Mouse (Mus musculus): Measurements from ENCODE around the gene Rab8a. TPM values are rescaled to one million over a fixed set of nuclear protein-coding genes. Genes with fewer than 3 reads are reported as not detected.

Gene Rab8a
- polyA plus RNA-seq, 1 experiment from 2014 or later, result 57.8 TPM

DNA sequence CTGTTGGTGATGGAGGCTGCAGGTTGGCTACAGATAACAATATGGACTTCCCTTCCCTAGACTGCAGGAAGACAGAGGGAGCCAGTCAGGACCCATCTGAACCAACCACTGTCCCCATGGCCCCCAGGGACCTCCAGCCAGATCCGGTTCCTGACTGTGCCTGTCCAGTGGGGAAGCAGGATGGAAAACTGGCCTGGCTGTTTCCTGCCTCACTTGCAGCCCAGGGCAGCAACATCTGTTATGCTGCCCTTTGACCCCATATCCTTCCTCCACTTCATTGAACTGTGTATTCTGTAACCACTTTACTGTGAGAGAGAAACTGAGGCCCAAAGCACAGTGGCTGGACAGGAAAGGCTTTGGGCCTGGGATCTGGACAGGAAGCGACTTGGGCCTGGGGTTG is 29.7 kb upstream of the Rab8a start:
- Histone ChIP-seq H3K9ac (ENCODE audit: low read length) (no peak overlapping the region), H3K27ac (replicated peaks in 1 of 2; ENCODE audit: control insufficient read depth in 1 of 2, insufficient read depth in 1 of 2, low read depth in 2 of 2, low read length in 2 of 2) (peak overlapping the region; percentile 50 to 63), H3K9me3 (ENCODE audit: control insufficient read depth, low read length) (no peaks in the 10 kb centered on the region), H3K4me3 (ENCODE audit: control insufficient read depth in 1 of 2, insufficient read depth in 1 of 2, low read depth in 1 of 2, low read length in 2 of 2) (no peak overlapping the region), H3K36me3 (ENCODE audit: control insufficient read depth, insufficient read depth, low read length) (no peaks in the 10 kb centered on the region), H3K4me1 (ENCODE audit: control insufficient read depth in 2 of 2, insufficient read depth in 2 of 2, low read length in 2 of 2) (peaks cover 14 to 24% of the 10 kb centered on the region in 2 experiments), H3K27me3 (ENCODE audit: control insufficient read depth, insufficient read depth, low read length) (no peaks in the 10 kb centered on the region), H3K4me2 (ENCODE audit: low read length) (no peak overlapping the region)
- ATAC-seq (ENCODE audit: insufficient number of reproducible peaks, insufficient read depth, low FRiP score, low read depth), result no peak
- WGBS, result 68% methylated on average over 2 of the region's 2 CpGs

DNA sequence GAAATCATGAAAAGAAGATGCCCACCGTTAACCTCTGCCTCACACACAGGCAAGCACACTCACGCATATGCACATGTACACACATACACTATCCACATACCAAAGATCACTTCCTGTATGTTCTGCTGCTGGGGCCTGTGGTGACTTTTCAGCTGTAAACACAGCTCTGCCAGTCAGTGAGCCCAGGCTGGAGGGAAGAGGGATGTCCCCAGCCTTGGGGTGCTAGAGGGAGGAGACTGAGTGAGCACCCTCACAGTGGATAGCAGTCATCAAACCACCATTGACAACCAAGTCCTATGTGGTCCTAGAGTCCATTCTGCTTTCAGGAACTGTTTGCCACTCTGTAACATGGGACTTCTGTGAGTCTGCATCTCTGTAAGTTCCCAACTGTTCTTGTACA is 29.1 kb upstream of the Rab8a start:
- no peak overlapping the region for H3K9ac ChIP-seq (ENCODE audit: low read length)
- WGBS, result 83% methylated on average over 2 of the region's 2 CpGs
- H3K27ac ChIP-seq (replicated peaks in 1 of 2; ENCODE audit: control insufficient read depth in 1 of 2, insufficient read depth in 1 of 2, low read depth in 2 of 2, low read length in 2 of 2), result peak overlapping the region; percentile 50 to 63; a peak in 3 of 4 replicates
- H3K27me3 ChIP-seq (ENCODE audit: control insufficient read depth, insufficient read depth, low read length), result no peaks in the 10 kb centered on the region
- no peak for ATAC-seq (ENCODE audit: insufficient number of reproducible peaks, insufficient read depth, low FRiP score, low read depth)
- H3K9me3 ChIP-seq (ENCODE audit: control insufficient read depth, low read length), result no peaks in the 10 kb centered on the region
- no peaks in the 10 kb centered on the region for H3K36me3 ChIP-seq (ENCODE audit: control insufficient read depth, insufficient read depth, low read length)
- peaks cover 14 to 26% of the 10 kb centered on the region in 2 experiments for H3K4me1 ChIP-seq (ENCODE audit: control insufficient read depth in 2 of 2, insufficient read depth in 2 of 2, low read length in 2 of 2)
- H3K4me2 ChIP-seq (ENCODE audit: low read length), result no peak overlapping the region
- H3K4me3 ChIP-seq (ENCODE audit: control insufficient read depth in 1 of 2, insufficient read depth in 1 of 2, low read depth in 1 of 2, low read length in 2 of 2), result no peak overlapping the region

DNA sequence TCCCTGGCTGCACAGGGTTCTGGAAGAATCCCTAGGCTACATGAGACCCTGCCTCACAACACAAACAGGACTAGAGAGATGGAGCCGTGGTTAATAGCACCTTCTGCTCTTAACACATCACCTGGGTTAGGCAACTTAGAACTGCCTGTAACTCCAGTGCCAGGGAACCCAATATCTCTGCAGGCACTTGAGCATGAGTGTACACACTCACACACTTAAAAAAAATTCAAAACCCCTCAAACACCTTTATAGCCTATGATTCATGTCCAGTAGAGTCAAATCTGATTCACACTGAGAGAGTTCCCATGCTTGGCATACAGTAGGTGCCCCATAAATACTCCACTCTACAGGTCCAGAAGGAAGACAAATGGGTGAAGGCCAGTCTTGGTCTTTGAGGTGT is 28.6 kb upstream of the Rab8a start:
- H3K4me1 ChIP-seq (ENCODE audit: control insufficient read depth in 2 of 2, insufficient read depth in 2 of 2, low read length in 2 of 2), result peaks cover 15 to 31% of the 10 kb centered on the region in 2 experiments
- H3K4me3 ChIP-seq (ENCODE audit: control insufficient read depth in 1 of 2, insufficient read depth in 1 of 2, low read depth in 1 of 2, low read length in 2 of 2), result no peak overlapping the region
- no peak for ATAC-seq (ENCODE audit: insufficient number of reproducible peaks, insufficient read depth, low FRiP score, low read depth)
- no peaks in the 10 kb centered on the region for H3K36me3 ChIP-seq (ENCODE audit: control insufficient read depth, insufficient read depth, low read length)
- no peaks in the 10 kb centered on the region for H3K27me3 ChIP-seq (ENCODE audit: control insufficient read depth, insufficient read depth, low read length)
- 76% methylated on average over 1 of the region's 1 CpGs for WGBS
- H3K4me2 ChIP-seq (ENCODE audit: low read length), result no peak overlapping the region
- H3K9ac ChIP-seq (ENCODE audit: low read length), result no peak overlapping the region
- peak overlapping the region in 1 of 2 experiments; percentile 95; a peak in 2 of 4 replicates for H3K27ac ChIP-seq (replicated peaks in 1 of 2; ENCODE audit: control insufficient read depth in 1 of 2, insufficient read depth in 1 of 2, low read depth in 2 of 2, low read length in 2 of 2)
- H3K9me3 ChIP-seq (ENCODE audit: control insufficient read depth, low read length), result no peaks in the 10 kb centered on the region

DNA sequence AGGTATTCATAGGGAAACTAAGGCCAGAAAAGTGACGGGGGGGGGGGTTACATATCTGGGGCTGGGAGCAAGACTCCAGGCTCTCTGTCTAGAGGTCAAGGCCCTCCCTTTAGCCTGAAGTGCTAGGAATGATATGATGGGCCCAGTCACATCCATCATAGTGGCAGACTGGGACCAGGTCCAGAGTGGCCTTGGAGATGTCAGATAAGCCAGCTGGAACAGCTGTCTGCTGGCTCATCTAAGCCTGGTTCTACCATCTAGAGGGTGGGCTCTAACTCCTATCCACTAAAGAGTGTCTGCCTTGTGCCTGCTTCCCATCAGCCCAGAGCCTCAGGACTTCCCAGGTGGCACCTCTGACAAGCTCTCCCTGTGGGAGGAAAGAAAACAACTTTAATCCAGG is 28.1 kb upstream of the Rab8a start:
- no peak overlapping the region for H3K4me2 ChIP-seq (ENCODE audit: low read length)
- WGBS, result 70% methylated on average over 1 of the region's 1 CpGs
- H3K4me1 ChIP-seq (ENCODE audit: control insufficient read depth in 2 of 2, insufficient read depth in 2 of 2, low read length in 2 of 2), result peaks cover 17 to 36% of the 10 kb centered on the region in 2 experiments
- H3K36me3 ChIP-seq (ENCODE audit: control insufficient read depth, insufficient read depth, low read length), result peaks cover under 1% of the 10 kb centered on the region; the same call in 1 of the 2 replicates
- H3K4me3 ChIP-seq (ENCODE audit: control insufficient read depth in 1 of 2, insufficient read depth in 1 of 2, low read depth in 1 of 2, low read length in 2 of 2), result no peak overlapping the region
- peak overlapping the region; percentile 30; the same call in 1 of the 2 replicates for H3K9ac ChIP-seq (ENCODE audit: low read length)
- no peaks in the 10 kb centered on the region for H3K9me3 ChIP-seq (ENCODE audit: control insufficient read depth, low read length)
- H3K27ac ChIP-seq (replicated peaks in 1 of 2; ENCODE audit: control insufficient read depth in 1 of 2, insufficient read depth in 1 of 2, low read depth in 2 of 2, low read length in 2 of 2), result peak overlapping the region; percentile 46 to 95
- H3K27me3 ChIP-seq (ENCODE audit: control insufficient read depth, insufficient read depth, low read length), result no peaks in the 10 kb centered on the region
- no peak for ATAC-seq (ENCODE audit: insufficient number of reproducible peaks, insufficient read depth, low FRiP score, low read depth)

DNA sequence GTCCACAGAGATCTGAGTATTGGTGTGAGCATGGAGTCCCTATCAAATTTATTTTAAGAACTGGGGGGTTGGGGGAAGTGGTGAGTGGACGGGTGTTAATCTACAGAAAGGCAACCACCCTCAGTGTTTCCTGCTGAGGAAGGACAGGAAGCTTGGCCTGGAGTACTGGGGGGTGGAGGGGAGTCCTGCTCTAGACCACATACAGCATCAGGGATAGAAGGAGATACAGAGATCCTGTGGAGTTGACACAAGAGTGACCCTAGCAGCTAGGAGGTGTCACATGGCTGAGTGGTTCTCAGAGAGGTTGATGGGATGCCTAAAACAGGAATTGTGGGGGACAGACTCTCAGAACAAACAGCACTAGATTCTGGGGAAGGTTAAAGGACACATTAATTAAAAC is 27.5 kb upstream of the Rab8a start:
- WGBS, result 4% methylated on average over 1 of the region's 1 CpGs
- Histone ChIP-seq H3K27me3 (ENCODE audit: control insufficient read depth, insufficient read depth, low read length) (no peaks in the 10 kb centered on the region), H3K4me2 (ENCODE audit: low read length) (0 out of 2 replicates have a peak overlapping the region, but pooled peaks have one; percentile 8), H3K4me1 (ENCODE audit: control insufficient read depth in 2 of 2, insufficient read depth in 2 of 2, low read length in 2 of 2) (peaks cover 19 to 37% of the 10 kb centered on the region in 2 experiments), H3K4me3 (ENCODE audit: control insufficient read depth in 1 of 2, insufficient read depth in 1 of 2, low read depth in 1 of 2, low read length in 2 of 2) (no peak overlapping the region), H3K9ac (ENCODE audit: low read length) (peak overlapping the region; percentile 30; the same call in 1 of the 2 replicates), H3K27ac (replicated peaks in 1 of 2; ENCODE audit: control insufficient read depth in 1 of 2, insufficient read depth in 1 of 2, low read depth in 2 of 2, low read length in 2 of 2) (peak overlapping the region; percentile 46 to 95), H3K36me3 (ENCODE audit: control insufficient read depth, insufficient read depth, low read length) (peaks cover 7% of the 10 kb centered on the region), H3K9me3 (ENCODE audit: control insufficient read depth, low read length) (no peaks in the 10 kb centered on the region)
- ATAC-seq (ENCODE audit: insufficient number of reproducible peaks, insufficient read depth, low FRiP score, low read depth), result no peak

DNA sequence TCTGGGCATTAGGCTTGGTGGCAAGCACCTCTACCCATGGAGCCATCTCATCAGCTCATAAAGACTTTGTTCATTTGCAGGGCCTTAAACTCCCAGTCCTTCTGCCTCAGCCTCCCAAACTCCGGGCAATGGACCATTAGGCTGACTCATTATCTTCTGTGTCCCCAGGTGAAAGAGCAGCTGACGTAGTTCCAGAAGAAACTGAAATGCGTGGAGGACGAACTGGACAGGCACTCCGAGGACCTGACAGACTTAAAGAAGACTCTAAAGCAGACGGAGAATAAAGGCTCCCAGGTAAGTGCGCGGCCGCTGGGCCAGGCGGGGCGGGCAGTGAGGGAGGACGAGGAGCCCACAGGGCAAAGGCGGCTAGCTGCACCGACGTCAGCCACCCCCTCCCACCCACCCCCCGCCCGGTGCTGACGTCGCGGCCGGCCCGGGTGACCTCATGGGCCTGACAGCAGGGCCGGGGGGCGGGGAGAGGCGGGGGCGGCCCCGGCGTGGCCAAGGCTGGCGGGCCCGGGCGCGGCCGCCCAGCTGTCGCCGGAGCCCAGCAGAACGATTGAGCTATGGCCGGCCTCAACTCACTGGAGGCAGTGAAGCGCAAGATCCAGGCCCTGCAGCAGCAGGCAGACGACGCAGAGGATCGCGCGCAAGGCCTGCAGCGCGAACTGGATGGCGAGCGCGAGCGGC is 26.1 kb upstream of the Rab8a start, which contains the start of gene Tpm4:
Gene Tpm4 (plus strand): TSS at position 220 of the 690 bp plus-strand sequence.
- Histone ChIP-seq H3K4me1 (ENCODE audit: control insufficient read depth in 2 of 2, insufficient read depth in 2 of 2, low read length in 2 of 2) (peaks cover 19 to 37% of the 10 kb centered on the region in 2 experiments), H3K9me3 (ENCODE audit: control insufficient read depth, low read length) (no peaks in the 10 kb centered on the region), H3K27ac (replicated peaks in 1 of 2; ENCODE audit: control insufficient read depth in 1 of 2, insufficient read depth in 1 of 2, low read depth in 2 of 2, low read length in 2 of 2) (peak within 1 kb of the TSS; percentile 95 to 96), H3K27me3 (ENCODE audit: control insufficient read depth, insufficient read depth, low read length) (no peaks in the 10 kb centered on the region), H3K4me3 (ENCODE audit: control insufficient read depth in 1 of 2, insufficient read depth in 1 of 2, low read depth in 1 of 2, low read length in 2 of 2) (peak within 1 kb of the TSS; percentile 94 to 97), H3K4me2 (ENCODE audit: low read length) (peak within 1 kb of the TSS; percentile 80), H3K36me3 (ENCODE audit: control insufficient read depth, insufficient read depth, low read length) (peaks cover 21% of the 10 kb centered on the region), H3K9ac (ENCODE audit: low read length) (peak within 1 kb of the TSS; percentile 100)
- 1% methylated on average over 46 of the region's 49 CpGs for WGBS
- peak; percentile 85 for ATAC-seq (ENCODE audit: insufficient number of reproducible peaks, insufficient read depth, low FRiP score, low read depth)

DNA sequence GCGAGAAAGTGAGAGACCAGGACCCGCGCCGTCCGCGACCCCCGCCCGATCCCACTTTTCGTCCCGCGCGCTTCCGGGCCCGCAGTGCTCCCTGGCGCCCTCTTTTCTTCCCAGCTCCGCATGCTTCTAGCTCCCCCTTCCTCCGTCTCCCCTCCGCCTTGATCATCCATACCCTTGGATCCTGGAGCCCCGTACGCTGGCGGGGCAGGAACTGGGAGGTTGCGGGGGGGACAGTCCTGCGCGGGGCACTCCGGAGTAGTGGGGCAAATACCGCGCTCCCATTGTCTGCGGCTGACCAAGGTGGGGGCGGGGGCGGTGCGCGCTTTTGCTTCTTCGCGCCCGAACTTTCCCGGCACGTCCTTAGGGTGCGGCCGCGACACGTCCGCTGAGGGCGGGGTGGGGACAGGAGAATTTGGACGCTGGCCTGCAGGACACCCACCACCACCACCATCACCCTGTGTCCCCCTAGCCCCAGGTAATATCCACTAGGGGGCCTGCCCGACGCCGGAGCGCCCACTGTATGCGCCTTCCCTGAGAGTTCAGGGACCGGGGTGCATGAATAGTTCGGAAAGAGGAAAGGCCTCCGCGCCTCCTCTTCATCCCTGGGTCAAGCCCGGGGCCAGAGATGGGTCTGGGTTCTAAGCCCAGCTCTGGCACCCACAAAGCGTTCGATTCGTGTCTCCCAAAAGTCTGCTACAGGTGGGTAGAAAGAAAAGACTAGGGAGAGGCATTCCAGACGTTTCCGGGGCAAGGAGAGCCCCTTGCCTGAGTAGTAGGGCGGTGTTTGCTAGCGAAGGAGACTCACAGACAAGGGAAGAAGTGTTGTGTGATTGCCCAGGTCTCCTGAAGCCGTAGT is 25.3 kb upstream of the Rab8a start:
- H3K4me1 ChIP-seq (ENCODE audit: control insufficient read depth in 2 of 2, insufficient read depth in 2 of 2, low read length in 2 of 2), result peaks cover 19 to 37% of the 10 kb centered on the region in 2 experiments
- ATAC-seq (ENCODE audit: insufficient number of reproducible peaks, insufficient read depth, low FRiP score, low read depth), result peak; percentile 68
- under 1% methylated on average over 60 of the region's 62 CpGs for WGBS

More for the DNA sequence above, 25.3 kb upstream of the Rab8a start:
- Histone ChIP-seq H3K4me3 (ENCODE audit: control insufficient read depth in 1 of 2, insufficient read depth in 1 of 2, low read depth in 1 of 2, low read length in 2 of 2) (peak overlapping the region; percentile 94 to 97), H3K9me3 (ENCODE audit: control insufficient read depth, low read length) (no peaks in the 10 kb centered on the region), H3K27me3 (ENCODE audit: control insufficient read depth, insufficient read depth, low read length) (no peaks in the 10 kb centered on the region), H3K9ac (ENCODE audit: low read length) (peak overlapping the region; percentile 100), H3K36me3 (ENCODE audit: control insufficient read depth, insufficient read depth, low read length) (peaks cover 28% of the 10 kb centered on the region), H3K27ac (replicated peaks in 1 of 2; ENCODE audit: control insufficient read depth in 1 of 2, insufficient read depth in 1 of 2, low read depth in 2 of 2, low read length in 2 of 2) (peak overlapping the region; percentile 95 to 96), H3K4me2 (ENCODE audit: low read length) (peak overlapping the region; percentile 80)
